Mouse (Mus musculus) E14TG2a.4 (cell line): Measurements from ENCODE around the gene Crls1.

Experiments used
- H3K27me3 ChIP-seq: 2 replicates; pipeline ENCODE4 v1.6.1; 2014; ENCODE audit warnings: low read length, control low read depth; ENCODE audit not compliant: insufficient read depth
- H3K36me3 ChIP-seq: 2 replicates; pipeline ENCODE4 v1.6.1; 2014; ENCODE audit warnings: low read length, control low read depth; ENCODE audit not compliant: insufficient read depth
- H3K4me1 ChIP-seq: replicated peaks from 2 replicates; pipeline ENCODE4 v1.6.1; 2014; ENCODE audit warnings: low read depth, low read length, control low read depth
- H3K4me3 ChIP-seq: replicated peaks from 2 replicates; pipeline ENCODE4 v1.5.1; 2014; ENCODE audit warnings: mild to moderate bottlenecking, low read length
- H3K9me3 ChIP-seq: 2 replicates; pipeline ENCODE4 v1.6.1; 2014; ENCODE audit warnings: low read length, control low read depth
- CTCF ChIP-seq: conservative IDR thresholded peaks from 2 replicates; pipeline ENCODE4 v1.5.1; 2014; ENCODE audit warnings: low read length
- NANOG ChIP-seq: IDR thresholded peaks from 2 replicates; pipeline ENCODE4 v1.6.1; 2014; ENCODE audit warnings: borderline replicate concordance, low read length, mixed read lengths
- POU5F1 ChIP-seq: IDR thresholded peaks from 2 replicates; pipeline ENCODE4 v1.6.1; 2014; ENCODE audit warnings: low read length, borderline replicate concordance

The Crls1 gene

GRCm38 (mm10) chr2:132860435-132860834, 14.0 kb downstream of the Crls1 start:
- no peak for TF ChIP-seq CTCF
- TF ChIP-seq POU5F1 = no peak
- no peak for TF ChIP-seq NANOG

GRCm38 (mm10) chr2:132861456-132861855, 15.0 kb downstream of the Crls1 start:
- TF ChIP-seq POU5F1 (no peak), NANOG (no peak)
- peaks cover 2% of the 10 kb centered on the region; the same call in 1 of the 2 replicates for H3K4me1 ChIP-seq
- no peak overlapping the region for H3K4me3 ChIP-seq
- H3K27me3 ChIP-seq = no peaks in the 10 kb centered on the region
- no peaks in the 10 kb centered on the region for H3K9me3 ChIP-seq
- H3K36me3 ChIP-seq = peaks cover 19% of the 10 kb centered on the region

More at GRCm38 (mm10) chr2:132860435-132860834, 14.0 kb downstream of the Crls1 start:
- no peak overlapping the region for H3K4me3 ChIP-seq
- H3K36me3 ChIP-seq = peaks cover 16% of the 10 kb centered on the region
- peaks cover 5% of the 10 kb centered on the region; the same call in 1 of the 2 replicates for H3K4me1 ChIP-seq
- no peaks in the 10 kb centered on the region for H3K27me3 ChIP-seq
- no peaks in the 10 kb centered on the region for H3K9me3 ChIP-seq

GRCm38 (mm10) chr2:132863325-132863724, 16.9 kb downstream of the Crls1 start:
- TF ChIP-seq CTCF = no peak
- no peak for TF ChIP-seq POU5F1
- TF ChIP-seq NANOG = no peak
- Histone ChIP-seq H3K36me3 (peaks cover 27% of the 10 kb centered on the region), H3K9me3 (no peaks in the 10 kb centered on the region), H3K4me1 (no peaks in the 10 kb centered on the region), H3K4me3 (no peak overlapping the region), H3K27me3 (no peaks in the 10 kb centered on the region)

- Histone ChIP-seq H3K36me3 (peaks cover 60% of the 10 kb centered on the region), H3K9me3 (no peaks in the 10 kb centered on the region), H3K4me3 (no peak overlapping the region), H3K27me3 (no peaks in the 10 kb centered on the region), H3K4me1 (peaks cover 12% of the 10 kb centered on the region; the same call in 1 of the 2 replicates)
- TF ChIP-seq CTCF = no peak
- no peak for TF ChIP-seq POU5F1
- TF ChIP-seq NANOG = no peak
Measured at GRCm38 (mm10) chr2:132867521-132867920, 21.1 kb downstream of the Crls1 start.

- TF ChIP-seq CTCF (no peak), POU5F1 (no peak), NANOG (no peak)
- peaks cover 20% of the 10 kb centered on the region for H3K4me1 ChIP-seq
- no peak overlapping the region for H3K4me3 ChIP-seq
- H3K27me3 ChIP-seq = no peaks in the 10 kb centered on the region
- no peaks in the 10 kb centered on the region for H3K9me3 ChIP-seq
- peaks cover 52% of the 10 kb centered on the region for H3K36me3 ChIP-seq
Measured at GRCm38 (mm10) chr2:132869682-132870081, 23.2 kb downstream of the Crls1 start.

GRCm38 (mm10) chr2:132870286-132870685, 23.8 kb downstream of the Crls1 start:
- H3K9me3 ChIP-seq = no peaks in the 10 kb centered on the region; the same call in 1 of the 2 replicates
- no peak for TF ChIP-seq NANOG
- TF ChIP-seq POU5F1 = no peak
- no peak for TF ChIP-seq CTCF
- peaks cover 23% of the 10 kb centered on the region for H3K4me1 ChIP-seq
- no peaks in the 10 kb centered on the region for H3K27me3 ChIP-seq
- H3K4me3 ChIP-seq = no peak overlapping the region
- peaks cover 55% of the 10 kb centered on the region for H3K36me3 ChIP-seq

GRCm38 (mm10) chr2:132871663-132872062, 25.2 kb downstream of the Crls1 start:
- H3K9me3 ChIP-seq = no peaks in the 10 kb centered on the region; the same call in 1 of the 2 replicates

GRCm38 (mm10) chr2:132873657-132874326, 27.3 kb downstream of the Crls1 start:
- H3K4me3 ChIP-seq = no peak overlapping the region
- H3K36me3 ChIP-seq = peaks cover 63% of the 10 kb centered on the region
- H3K4me1 ChIP-seq = peaks cover 38% of the 10 kb centered on the region
- no peak for TF ChIP-seq NANOG
- TF ChIP-seq CTCF = no peak
- TF ChIP-seq POU5F1 = no peak
- peaks cover 28% of the 10 kb centered on the region for H3K27me3 ChIP-seq
- H3K9me3 ChIP-seq = no peaks in the 10 kb centered on the region; the same call in 1 of the 2 replicates

More at GRCm38 (mm10) chr2:132871663-132872062, 25.2 kb downstream of the Crls1 start:
- peaks cover 61% of the 10 kb centered on the region for H3K36me3 ChIP-seq
- H3K4me3 ChIP-seq = no peak overlapping the region
- peaks cover 6% of the 10 kb centered on the region for H3K27me3 ChIP-seq
- H3K4me1 ChIP-seq = peaks cover 28% of the 10 kb centered on the region
- TF ChIP-seq CTCF (no peak), NANOG (no peak), POU5F1 (no peak)
